Mouse (Mus musculus): ENCODE measurements at regions not wholly inside any gene's neighbourhood (a gene's known extent, or its start where the extent isn't known, plus 50 kb on each side); places are given as distances from the start of the nearest gene placed in this dataset.
"Not testable (repeated sequence)": the region's sequence is repeated elsewhere in the genome, so short reads cannot be mapped to it uniquely, and the experiment has no call there.

DNA sequence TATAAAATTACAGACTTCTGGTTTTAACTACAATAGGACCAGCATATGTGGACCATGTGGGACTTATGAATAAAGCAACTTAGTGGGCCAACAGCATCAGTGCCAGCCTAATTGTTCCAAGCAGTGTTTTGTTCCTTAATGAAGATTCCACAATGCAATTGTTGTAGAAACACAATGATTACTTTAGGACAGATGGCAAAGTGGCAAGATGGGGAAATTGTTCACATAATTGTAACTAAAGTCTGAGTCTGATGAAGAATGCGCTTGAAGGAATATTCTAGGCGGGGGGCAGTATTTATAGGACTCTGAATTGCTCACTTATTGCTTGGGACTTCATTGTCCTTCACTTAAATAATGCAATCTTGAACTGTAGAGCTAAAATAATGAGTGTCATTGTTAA, 253.4 kb upstream of the Kcnj3 start:
- ATAC-seq (no peak), DNase-seq (no peak)
- 52% methylated on average over 2 of the region's 2 CpGs for WGBS
- no peaks in the 10 kb centered on the region for H3K36me3 ChIP-seq (ENCODE audit: insufficient read depth)
- no peak overlapping the region for H3K4me3 ChIP-seq (ENCODE audit: low read depth, low read length)
- no peaks in the 10 kb centered on the region for H3K27me3 ChIP-seq (ENCODE audit: insufficient read depth, low read length)
- H3K4me1 ChIP-seq (ENCODE audit: insufficient read depth), result no peaks in the 10 kb centered on the region
- TF ChIP-seq CTCF (IDR thresholded peaks at IDR 0.05; ENCODE audit: low read depth), result no peak
- H3K4me2 ChIP-seq (ENCODE audit: low read depth), result no peak overlapping the region
- no peaks in the 10 kb centered on the region for H3K9me3 ChIP-seq (ENCODE audit: low read length)
- no peak overlapping the region for H3K27ac ChIP-seq (ENCODE audit: low read depth, low read length)
- H3K9ac ChIP-seq, result no peak overlapping the region

DNA sequence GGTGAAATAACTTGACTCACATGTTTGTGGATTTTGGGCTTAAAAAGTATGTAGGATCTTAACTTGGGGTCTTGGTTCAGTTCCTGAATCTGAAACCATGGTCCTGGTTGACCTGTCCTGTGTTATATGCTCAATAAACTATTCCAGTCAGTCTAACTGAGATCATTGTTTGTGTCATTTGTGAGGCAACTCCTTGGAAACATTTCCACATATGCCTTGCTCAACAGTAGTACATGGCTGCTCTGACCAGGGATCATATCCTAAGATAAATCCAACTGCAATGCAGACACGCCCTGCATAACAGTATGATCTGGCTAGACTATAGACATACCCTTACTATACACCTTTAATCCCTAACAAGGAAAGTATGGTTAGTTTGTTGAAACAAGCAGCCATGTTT, 228.9 kb upstream of the Kcnj3 start:
- ATAC-seq, result no peak
- Histone ChIP-seq H3K9ac (no peak overlapping the region), H3K27me3 (ENCODE audit: insufficient read depth, low read length) (no peaks in the 10 kb centered on the region), H3K4me1 (ENCODE audit: insufficient read depth) (no peaks in the 10 kb centered on the region), H3K36me3 (ENCODE audit: insufficient read depth) (no peaks in the 10 kb centered on the region), H3K9me3 (ENCODE audit: low read length) (no peaks in the 10 kb centered on the region), H3K4me2 (ENCODE audit: low read depth) (no peak overlapping the region), H3K27ac (ENCODE audit: low read depth, low read length) (no peak overlapping the region), H3K4me3 (ENCODE audit: low read depth, low read length) (no peak overlapping the region)
- no peak for DNase-seq
- TF ChIP-seq CTCF (IDR thresholded peaks at IDR 0.05; ENCODE audit: low read depth), result no peak
- WGBS, result 94% methylated on average over 1 of the region's 1 CpGs

DNA sequence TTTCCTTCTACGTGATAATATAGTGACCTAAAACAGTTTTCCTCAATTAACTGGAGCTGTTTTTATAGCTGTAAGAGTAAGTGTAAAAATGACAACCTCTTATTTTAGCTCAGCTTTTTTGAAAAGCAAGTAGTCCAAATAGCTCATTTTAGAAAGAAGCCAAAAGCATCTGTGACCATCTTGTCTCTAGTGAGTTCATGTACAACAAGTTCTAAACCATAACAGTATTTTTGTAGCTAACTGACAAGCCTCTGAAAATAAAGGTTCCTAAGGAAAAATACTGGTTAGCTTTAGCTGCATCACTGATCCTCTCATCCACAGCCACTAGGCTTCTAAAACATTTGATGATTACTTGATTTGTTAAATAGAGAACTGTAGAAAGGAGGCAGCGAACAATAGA, 227.2 kb upstream of the Kcnj3 start:
- Histone ChIP-seq H3K27ac (ENCODE audit: low read depth, low read length) (no peak overlapping the region), H3K9me3 (ENCODE audit: low read length) (no peaks in the 10 kb centered on the region), H3K9ac (no peak overlapping the region), H3K27me3 (ENCODE audit: insufficient read depth, low read length) (no peaks in the 10 kb centered on the region), H3K4me1 (ENCODE audit: insufficient read depth) (no peaks in the 10 kb centered on the region), H3K36me3 (ENCODE audit: insufficient read depth) (no peaks in the 10 kb centered on the region), H3K4me2 (ENCODE audit: low read depth) (no peak overlapping the region), H3K4me3 (ENCODE audit: low read depth, low read length) (no peak overlapping the region)
- 81% methylated on average over 2 of the region's 2 CpGs for WGBS
- DNase-seq (no peak), ATAC-seq (no peak)
- TF ChIP-seq CTCF (IDR thresholded peaks at IDR 0.05; ENCODE audit: low read depth), result no peak

DNA sequence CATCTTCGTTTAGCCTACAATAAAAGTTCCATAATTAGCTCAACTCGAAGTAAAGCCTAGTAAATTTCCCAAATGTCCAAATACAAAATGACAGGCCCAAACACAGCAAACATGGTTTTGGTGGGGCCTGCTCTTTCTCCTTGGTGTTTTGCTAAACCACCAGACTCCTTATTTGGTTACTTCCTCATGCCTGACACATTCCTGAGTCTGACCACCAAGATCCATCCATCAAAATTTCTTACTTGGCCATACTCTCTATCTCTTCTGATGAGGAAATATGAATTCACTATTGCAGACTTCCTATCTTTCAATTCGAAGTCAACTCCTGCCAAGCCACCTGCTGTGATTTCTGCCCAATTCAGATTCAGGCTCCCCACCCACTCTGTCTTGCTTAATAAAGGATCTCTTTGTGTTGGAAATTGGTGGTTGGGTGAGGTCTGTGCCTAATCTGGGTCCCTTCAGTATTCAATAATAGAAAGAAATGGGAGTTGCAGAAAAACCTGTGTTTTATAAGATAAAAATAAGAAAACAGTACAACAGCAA, 225.9 kb upstream of the Kcnj3 start:
- no peaks in the 10 kb centered on the region for H3K27me3 ChIP-seq (ENCODE audit: insufficient read depth, low read length)
- no peaks in the 10 kb centered on the region for H3K9me3 ChIP-seq (ENCODE audit: low read length)
- H3K36me3 ChIP-seq (ENCODE audit: insufficient read depth), result no peaks in the 10 kb centered on the region
- DNase-seq, result no peak
- H3K4me3 ChIP-seq (ENCODE audit: low read depth, low read length), result no peak overlapping the region
- TF ChIP-seq CTCF (IDR thresholded peaks at IDR 0.05; ENCODE audit: low read depth), result no peak
- no peak overlapping the region for H3K4me2 ChIP-seq (ENCODE audit: low read depth)
- WGBS, result 59% methylated on average over 3 of the region's 3 CpGs
- H3K27ac ChIP-seq (ENCODE audit: low read depth, low read length), result no peak overlapping the region
- no peaks in the 10 kb centered on the region for H3K4me1 ChIP-seq (ENCODE audit: insufficient read depth)
- H3K9ac ChIP-seq, result no peak overlapping the region
- ATAC-seq, result peak; percentile 45; the same call in 1 of the 2 replicates

DNA sequence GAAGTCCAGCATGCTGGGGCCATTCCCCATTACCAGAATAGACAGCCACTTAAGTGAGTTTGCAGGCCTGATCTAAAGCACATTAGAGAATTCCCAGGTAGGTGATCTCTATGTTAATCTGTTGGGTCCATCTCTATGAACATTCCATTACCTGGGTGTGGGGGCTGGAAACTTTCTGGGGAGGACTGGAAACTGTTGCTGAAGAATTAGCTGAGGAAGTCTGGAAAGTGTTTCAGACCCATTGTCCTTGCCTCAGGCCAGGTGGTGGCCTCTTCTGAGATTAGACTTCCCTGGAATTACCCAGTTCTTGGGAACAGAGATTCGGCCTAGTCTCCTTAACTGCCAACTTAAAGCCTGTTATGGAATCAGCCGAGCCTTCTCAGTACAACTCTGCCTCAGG, 224.5 kb upstream of the Kcnj3 start:
- Histone ChIP-seq H3K36me3 (ENCODE audit: insufficient read depth) (no peaks in the 10 kb centered on the region), H3K27ac (ENCODE audit: low read depth, low read length) (no peak overlapping the region), H3K9ac (no peak overlapping the region), H3K4me2 (ENCODE audit: low read depth) (no peak overlapping the region), H3K4me3 (ENCODE audit: low read depth, low read length) (no peak overlapping the region), H3K27me3 (ENCODE audit: insufficient read depth, low read length) (no peaks in the 10 kb centered on the region), H3K4me1 (ENCODE audit: insufficient read depth) (no peaks in the 10 kb centered on the region), H3K9me3 (ENCODE audit: low read length) (no peaks in the 10 kb centered on the region)
- no peak for TF ChIP-seq CTCF (IDR thresholded peaks at IDR 0.05; ENCODE audit: low read depth)
- ATAC-seq (no peak), DNase-seq (no peak)
- 88% methylated on average over 2 of the region's 2 CpGs for WGBS

DNA sequence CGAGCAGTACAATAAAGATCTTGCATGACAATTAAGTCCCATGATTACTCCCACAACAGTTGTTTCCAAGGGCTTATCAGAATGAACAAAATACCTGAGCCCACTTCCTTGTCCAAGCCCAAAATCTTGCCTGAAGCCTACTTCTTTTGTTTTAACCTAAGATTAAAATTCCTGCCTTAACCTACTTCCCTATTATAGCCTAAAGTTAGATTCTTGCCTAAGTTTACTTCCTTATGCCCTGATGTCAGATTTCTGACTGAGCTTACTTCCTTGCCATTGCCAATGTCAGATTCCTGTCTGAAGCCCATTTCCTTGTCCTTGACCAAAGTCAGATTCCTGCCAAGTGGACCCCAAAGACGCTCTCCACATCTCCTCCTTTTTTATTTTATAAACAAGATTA, 213.7 kb upstream of the Kcnj3 start:
- 69% methylated on average over 2 of the region's 2 CpGs for WGBS
- H3K27ac ChIP-seq (ENCODE audit: low read depth, low read length), result no peak overlapping the region
- H3K4me3 ChIP-seq (ENCODE audit: low read depth, low read length), result no peak overlapping the region
- no peaks in the 10 kb centered on the region for H3K9me3 ChIP-seq (ENCODE audit: low read length)
- ATAC-seq, result no peak
- no peak for TF ChIP-seq CTCF (IDR thresholded peaks at IDR 0.05; ENCODE audit: low read depth)
- H3K4me1 ChIP-seq (ENCODE audit: insufficient read depth), result no peaks in the 10 kb centered on the region
- no peaks in the 10 kb centered on the region for H3K36me3 ChIP-seq (ENCODE audit: insufficient read depth)
- no peak overlapping the region for H3K4me2 ChIP-seq (ENCODE audit: low read depth)
- no peaks in the 10 kb centered on the region for H3K27me3 ChIP-seq (ENCODE audit: insufficient read depth, low read length)
- DNase-seq, result no peak
- no peak overlapping the region for H3K9ac ChIP-seq

DNA sequence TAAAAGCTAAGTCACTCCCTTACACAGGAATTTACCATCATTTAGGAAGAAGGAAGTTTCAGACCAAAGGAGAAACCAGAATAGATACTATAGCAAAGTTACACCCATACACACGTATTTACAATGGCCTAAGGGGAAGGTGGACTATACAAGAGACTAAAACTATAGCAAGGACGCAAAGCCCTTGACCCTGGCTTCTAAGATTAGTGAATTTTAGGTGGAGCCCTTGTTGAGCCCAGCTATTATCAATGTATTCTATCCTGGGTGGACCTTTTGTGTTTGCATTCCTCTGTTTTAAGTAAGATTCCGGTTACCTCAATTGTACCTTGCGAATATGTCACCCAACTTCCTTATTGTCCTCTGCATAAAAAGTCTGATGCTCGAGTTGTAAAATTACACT, 213.0 kb upstream of the Kcnj3 start:
- 91% methylated on average over 5 of the region's 5 CpGs for WGBS
- not testable (repeated sequence) for H3K4me1 ChIP-seq (ENCODE audit: insufficient read depth); H3K9ac ChIP-seq; H3K9me3 ChIP-seq (ENCODE audit: low read length); H3K4me2 ChIP-seq (ENCODE audit: low read depth); ATAC-seq; H3K36me3 ChIP-seq (ENCODE audit: insufficient read depth); H3K27me3 ChIP-seq (ENCODE audit: insufficient read depth, low read length); H3K4me3 ChIP-seq (ENCODE audit: low read depth, low read length); H3K27ac ChIP-seq (ENCODE audit: low read depth, low read length); DNase-seq
